Mouse (Mus musculus): Measurements from ENCODE around the gene Rhoa.

GRCm38 (mm10) chr9:108337848-108338550 lies 32.1 kb downstream of the Rhoa start:
- no peak for TF ChIP-seq CTCF (IDR thresholded peaks at IDR 0.05)
- TF ChIP-seq EP300 (IDR thresholded peaks at IDR 0.05; ENCODE audit: insufficient read depth, low read depth, low read length) = no peak
